28 mouse cellular contexts compared by ENCODE assay signal in the genomic region with DNA sequence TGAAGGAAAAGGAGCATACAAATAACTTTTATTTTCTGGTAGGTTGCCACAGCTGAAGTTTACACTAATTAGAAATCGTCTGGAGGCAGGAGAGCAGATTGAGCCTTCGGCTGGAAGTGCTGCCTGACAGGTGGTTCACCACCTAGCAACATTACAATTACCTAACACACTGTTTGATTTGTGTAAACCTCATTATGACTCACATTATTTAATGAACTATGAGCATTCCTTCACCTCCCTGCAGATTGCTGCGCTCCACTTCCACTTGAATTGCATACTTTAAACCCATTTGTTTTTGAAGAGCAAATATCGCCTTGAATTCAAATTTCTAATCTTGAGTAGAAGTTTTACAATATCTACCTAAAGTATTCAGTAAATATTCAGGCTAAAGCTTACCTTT.
DNase-seq lines count a peak whose midpoint lies in the region; ATAC-seq and TF ChIP-seq lines count a peak whose summit lies in the region.
"Had no signal": no experiment of that assay in that cellular context is flagged by ENCODE, and none has a peak within 500 bp of the region (broad histone marks: within the 10 kb centered on the region; RNA-seq: fewer than 3 reads in every experiment).

No protein-coding gene starts in this region.

- H3K27me3 ChIP-seq in forebrain, embryonic 11.5 days (ENCODE audit: control insufficient read depth, insufficient read depth, low read length), result no peaks in the 10 kb centered on the region
- no peaks in the 10 kb centered on the region for H3K27me3 ChIP-seq in forebrain, embryonic 15.5 days
- H3K27me3 ChIP-seq in hindbrain, postnatal 0 days (ENCODE audit: insufficient read depth, low read length), result no peaks in the 10 kb centered on the region
- no peaks in the 10 kb centered on the region for H3K27me3 ChIP-seq in hindbrain, embryonic 11.5 days (ENCODE audit: control insufficient read depth, insufficient read depth, low read length)
- H3K27me3 ChIP-seq: heart, embryonic 15.5 days; hindbrain, embryonic 12.5 days; liver, embryonic 12.5 days; midbrain, embryonic 15.5 days; neural tube, embryonic 12.5 days; Patski had no signal

- no peak overlapping the region for H3K4me2 ChIP-seq in forebrain, embryonic 11.5 days (ENCODE audit: low read depth, low read length, severe bottlenecking)
- no peak overlapping the region for H3K4me2 ChIP-seq in forebrain, embryonic 15.5 days (replicated peaks)
- H3K4me2 ChIP-seq in hindbrain, postnatal 0 days (ENCODE audit: low read depth, low read length), result no peak overlapping the region
- no peak overlapping the region for H3K4me2 ChIP-seq in hindbrain, embryonic 11.5 days (replicated peaks; ENCODE audit: low read depth, low read length)
- H3K4me2 ChIP-seq: heart, embryonic 15.5 days; hindbrain, embryonic 12.5 days; liver, embryonic 12.5 days; midbrain, embryonic 15.5 days; neural tube, embryonic 12.5 days had no signal

- no peak for DNase-seq in forebrain, embryonic 11.5 days (ENCODE audit: low spot score)
- DNase-seq in hindbrain, postnatal 0 days (ENCODE audit: low spot score), result peak; percentile 26
- DNase-seq in hindbrain, embryonic 11.5 days (ENCODE audit: low spot score), result no peak
- DNase-seq in lung, postnatal 25 days (ENCODE audit: low spot score), result peak; percentile 0
- DNase-seq in lung, postnatal 10 days, result no peak
- DNase-seq: adrenal gland, postnatal 10 days; cerebellum, adult 11-12 months; cerebellum, adult 9-11 months; gastrocnemius, postnatal 25 days; heart, adult 11 months; kidney, adult 11 months; kidney, postnatal 14 days; liver, postnatal 0 days; thymus, postnatal 4 days had no signal

- no peaks in the 10 kb centered on the region for H3K4me1 ChIP-seq in forebrain, embryonic 11.5 days (replicated peaks; ENCODE audit: control insufficient read depth, insufficient read depth, low read length)
- H3K4me1 ChIP-seq in forebrain, embryonic 15.5 days, result no peaks in the 10 kb centered on the region
- no peaks in the 10 kb centered on the region for H3K4me1 ChIP-seq in hindbrain, postnatal 0 days (ENCODE audit: insufficient read depth, low read length)
- no peaks in the 10 kb centered on the region for H3K4me1 ChIP-seq in hindbrain, embryonic 11.5 days (replicated peaks; ENCODE audit: control insufficient read depth, insufficient read depth, low read length)
- H3K4me1 ChIP-seq: heart, embryonic 10.5 days; heart, embryonic 15.5 days; hindbrain, embryonic 12.5 days; liver, embryonic 12.5 days; midbrain, embryonic 10.5 days; midbrain, embryonic 15.5 days; neural tube, embryonic 12.5 days had no signal

- H3K9me3 ChIP-seq in forebrain, embryonic 11.5 days (ENCODE audit: control insufficient read depth, low read length), result no peaks in the 10 kb centered on the region
- H3K9me3 ChIP-seq in forebrain, embryonic 15.5 days, result no peaks in the 10 kb centered on the region
- no peaks in the 10 kb centered on the region for H3K9me3 ChIP-seq in hindbrain, postnatal 0 days (ENCODE audit: low read length)
- no peaks in the 10 kb centered on the region for H3K9me3 ChIP-seq in hindbrain, embryonic 11.5 days (ENCODE audit: control insufficient read depth, low read length)
- H3K9me3 ChIP-seq: G1E; heart, embryonic 10.5 days; heart, embryonic 15.5 days; hindbrain, embryonic 12.5 days; liver, embryonic 12.5 days; midbrain, embryonic 10.5 days; midbrain, embryonic 15.5 days; neural tube, embryonic 12.5 days had no signal

- peak; percentile 75 for ATAC-seq in forebrain, embryonic 11.5 days (replicated peaks; ENCODE audit: low FRiP score)
- no peak for ATAC-seq in forebrain, embryonic 15.5 days (replicated peaks)
- no peak; the same call in 1 of the 2 replicates for ATAC-seq in hindbrain, postnatal 0 days
- ATAC-seq in hindbrain, embryonic 11.5 days (ENCODE audit: low FRiP score), result no peak
- no peak for ATAC-seq in erythroblast, adult 5-6 weeks (replicated peaks; ENCODE audit: low FRiP score, poor library complexity, severe bottlenecking)
- ATAC-seq: inflammation-experienced regulatory T-cells, adult 6 months; liver, embryonic 12.5 days; liver, postnatal 0 days; midbrain, embryonic 15.5 days; Patski had no signal

- no peak overlapping the region for H3K27ac ChIP-seq in forebrain, embryonic 11.5 days (ENCODE audit: low read depth, low read length)
- no peak overlapping the region for H3K27ac ChIP-seq in forebrain, embryonic 15.5 days (replicated peaks)
- no peak overlapping the region for H3K27ac ChIP-seq in hindbrain, postnatal 0 days
- H3K27ac ChIP-seq in hindbrain, embryonic 11.5 days (ENCODE audit: low read depth, low read length), result no peak overlapping the region
- H3K27ac ChIP-seq: heart, embryonic 10.5 days; heart, embryonic 15.5 days; hindbrain, embryonic 12.5 days; left cerebral cortex, adult 2 months; liver, embryonic 12.5 days; midbrain, embryonic 10.5 days; midbrain, embryonic 15.5 days; neural tube, embryonic 12.5 days had no signal

- no peaks in the 10 kb centered on the region for H3K36me3 ChIP-seq in forebrain, embryonic 11.5 days (ENCODE audit: control insufficient read depth, insufficient read depth, low read length)
- H3K36me3 ChIP-seq in forebrain, embryonic 15.5 days, result no peaks in the 10 kb centered on the region
- H3K36me3 ChIP-seq in hindbrain, postnatal 0 days (ENCODE audit: insufficient read depth, low read length), result no peaks in the 10 kb centered on the region
- H3K36me3 ChIP-seq in hindbrain, embryonic 11.5 days (ENCODE audit: control insufficient read depth, insufficient read depth, low read length), result no peaks in the 10 kb centered on the region
- H3K36me3 ChIP-seq: G1E; heart, embryonic 10.5 days; heart, embryonic 15.5 days; hindbrain, embryonic 12.5 days; liver, embryonic 12.5 days; midbrain, embryonic 10.5 days; midbrain, embryonic 15.5 days; neural tube, embryonic 12.5 days had no signal

- no peak for TF ChIP-seq CTCF in hindbrain, postnatal 0 days (IDR thresholded peaks at IDR 0.05; ENCODE audit: low read depth)

- WGBS in forebrain, embryonic 11.5 days, result 66% methylated on average over 4 of the region's 4 CpGs
- WGBS in forebrain, embryonic 15.5 days, result 38% methylated on average over 4 of the region's 4 CpGs
- WGBS in hindbrain, postnatal 0 days, result 64% methylated on average over 4 of the region's 4 CpGs
- WGBS in hindbrain, embryonic 11.5 days, result 92% methylated on average over 4 of the region's 4 CpGs

- H3K9ac ChIP-seq in forebrain, embryonic 11.5 days (ENCODE audit: low read length), result no peak overlapping the region
- no peak overlapping the region for H3K9ac ChIP-seq in forebrain, embryonic 15.5 days (replicated peaks)
- no peak overlapping the region for H3K9ac ChIP-seq in hindbrain, postnatal 0 days (replicated peaks; ENCODE audit: low read length)
- H3K9ac ChIP-seq in hindbrain, embryonic 11.5 days (ENCODE audit: low read depth, low read length), result no peak overlapping the region
- H3K9ac ChIP-seq: heart, embryonic 15.5 days; hindbrain, embryonic 12.5 days; liver, embryonic 12.5 days; liver, postnatal 0 days; midbrain, embryonic 15.5 days; neural tube, embryonic 12.5 days had no signal

- no peak overlapping the region for H3K4me3 ChIP-seq in forebrain, embryonic 11.5 days (ENCODE audit: low read depth, low read length)
- no peak overlapping the region for H3K4me3 ChIP-seq in forebrain, embryonic 15.5 days
- no peak overlapping the region for H3K4me3 ChIP-seq in hindbrain, postnatal 0 days (ENCODE audit: low read length)
- H3K4me3 ChIP-seq in hindbrain, embryonic 11.5 days (ENCODE audit: low read depth, low read length), result no peak overlapping the region
- H3K4me3 ChIP-seq: heart, embryonic 10.5 days; heart, embryonic 15.5 days; hindbrain, embryonic 12.5 days; left cerebral cortex, adult 2 months; liver, embryonic 12.5 days; midbrain, embryonic 10.5 days; midbrain, embryonic 15.5 days; myocyte; neural tube, embryonic 12.5 days had no signal

Comparison
In these comparisons a context has a peak if more than half of its experiments do, and no peak if none do; other contexts are left out.
1. DNase-seq: peak in hindbrain, postnatal 0 days (single experiment) and lung, postnatal 25 days (single experiment); none in forebrain, embryonic 11.5 days (single experiment), hindbrain, embryonic 11.5 days (single experiment) and lung, postnatal 10 days (single experiment).